Mouse (Mus musculus) G1E (cell line): Measurements from ENCODE around the gene Dek.

Experiments
- CTCF ChIP-seq: IDR thresholded peaks from 2 replicates; pipeline ENCODE4 v1.5.1; 2012; ENCODE audit warnings: low read depth, low read length, inconsistent platforms, mixed read lengths
- GATA1 ChIP-seq: IDR thresholded peaks from 2 replicates; pipeline ENCODE4 v1.6.1; 2012; ENCODE audit warnings: borderline replicate concordance, low read length, inconsistent platforms, mixed read lengths
- GATA2 ChIP-seq: IDR thresholded peaks from 2 replicates; pipeline ENCODE4 v1.6.1; 2012; ENCODE audit warnings: low read depth, low read length, inconsistent platforms, borderline replicate concordance
- POLR2AphosphoS5 ChIP-seq: IDR thresholded peaks from 2 replicates; pipeline ENCODE4 v1.6.1; 2012; ENCODE audit warnings: low read depth, low read length, inconsistent platforms; ENCODE audit not compliant: insufficient replicate concordance
- TAL1 ChIP-seq: conservative IDR thresholded peaks from 2 replicates; pipeline ENCODE4 v1.6.1; 2012; ENCODE audit warnings: low read depth, low read length, inconsistent platforms, mixed read lengths

DNA sequence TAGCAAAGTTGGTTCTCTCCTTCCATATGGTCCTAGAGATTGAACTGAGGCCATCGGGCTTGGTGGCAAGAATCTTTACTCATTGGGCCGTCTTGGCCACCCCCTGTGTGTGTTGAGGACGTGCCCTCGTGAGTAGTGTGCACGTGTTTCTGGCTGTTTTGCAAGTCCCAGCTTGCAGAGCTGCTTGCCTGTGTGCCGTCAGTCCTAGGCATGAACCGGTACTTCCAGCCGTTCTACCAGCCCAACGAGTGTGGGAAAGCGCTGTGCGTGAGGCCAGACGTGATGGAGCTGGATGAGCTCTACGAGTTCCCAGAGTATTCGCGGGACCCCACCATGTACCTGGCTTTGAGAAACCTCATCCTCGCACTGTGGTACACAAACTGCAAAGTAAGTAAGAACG is 43.2 kb downstream of the Dek start:
- TF ChIP-seq CTCF = no peak
- no peak for TF ChIP-seq GATA2
- no peak for TF ChIP-seq POLR2AphosphoS5
- no peak for TF ChIP-seq GATA1
- no peak for TF ChIP-seq TAL1
